Mouse (Mus musculus) layer of hippocampus, adult 9-10 months (tissue): ENCODE measurements at regions not wholly inside any gene's neighbourhood (a gene's known extent, or its start where the extent isn't known, plus 50 kb on each side); places are given as distances from the start of the nearest gene placed in this dataset.

ENCODE experiments used
- DNase-seq: peaks from one replicate; pipeline ENCODE4 v3.0.0; 2022; ENCODE audit warnings: low spot score

GRCm38 (mm10) chr8:103438995-103439717 is 653.7 kb upstream of the Cdh11 start:
- no peak for DNase-seq

GRCm38 (mm10) chr8:103441163-103441562 is 655.7 kb upstream of the Cdh11 start:
- peak; percentile 15 for DNase-seq

- no peak for DNase-seq
Observed at GRCm38 (mm10) chr8:103442420-103443125, 657.1 kb upstream of the Cdh11 start.

GRCm38 (mm10) chr8:103444577-103444976 is 656.8 kb upstream of the Cdh5 start:
- DNase-seq, result no peak

GRCm38 (mm10) chr8:103445378-103445777 is 656.0 kb upstream of the Cdh5 start:
- no peak for DNase-seq

GRCm38 (mm10) chr8:103447916-103448315 is 653.5 kb upstream of the Cdh5 start:
- no peak for DNase-seq

- DNase-seq, result no peak
Observed at GRCm38 (mm10) chr8:103451381-103452018, 649.9 kb upstream of the Cdh5 start.

- no peak for DNase-seq
Observed at GRCm38 (mm10) chr8:103457176-103457575, 644.2 kb upstream of the Cdh5 start.

GRCm38 (mm10) chr8:103463557-103463956 is 637.9 kb upstream of the Cdh5 start:
- DNase-seq, result no peak

- DNase-seq, result no peak
Observed at GRCm38 (mm10) chr8:103464777-103465353, 636.6 kb upstream of the Cdh5 start.

- DNase-seq, result no peak
Observed at GRCm38 (mm10) chr8:103467536-103468160, 633.8 kb upstream of the Cdh5 start.

- no peak for DNase-seq
Observed at GRCm38 (mm10) chr8:103469049-103469448, 632.4 kb upstream of the Cdh5 start.

- no peak for DNase-seq
Observed at GRCm38 (mm10) chr8:103470316-103470715, 631.1 kb upstream of the Cdh5 start.

GRCm38 (mm10) chr8:103475816-103476797 is 625.3 kb upstream of the Cdh5 start:
- DNase-seq, result peak; percentile 15

GRCm38 (mm10) chr8:103482033-103482720 is 619.2 kb upstream of the Cdh5 start:
- DNase-seq, result no peak

GRCm38 (mm10) chr8:103485441-103485840 is 616.0 kb upstream of the Cdh5 start:
- DNase-seq, result no peak

- no peak for DNase-seq
Observed at GRCm38 (mm10) chr8:103489411-103489810, 612.0 kb upstream of the Cdh5 start.

- no peak for DNase-seq
Observed at GRCm38 (mm10) chr8:103492914-103493517, 608.4 kb upstream of the Cdh5 start.

- no peak for DNase-seq
Observed at GRCm38 (mm10) chr8:103493932-103494493, 607.4 kb upstream of the Cdh5 start.

- no peak for DNase-seq
Observed at GRCm38 (mm10) chr8:103494670-103495069, 606.8 kb upstream of the Cdh5 start.
